10 mouse cellular contexts compared by ENCODE assay signal in the genomic region with DNA sequence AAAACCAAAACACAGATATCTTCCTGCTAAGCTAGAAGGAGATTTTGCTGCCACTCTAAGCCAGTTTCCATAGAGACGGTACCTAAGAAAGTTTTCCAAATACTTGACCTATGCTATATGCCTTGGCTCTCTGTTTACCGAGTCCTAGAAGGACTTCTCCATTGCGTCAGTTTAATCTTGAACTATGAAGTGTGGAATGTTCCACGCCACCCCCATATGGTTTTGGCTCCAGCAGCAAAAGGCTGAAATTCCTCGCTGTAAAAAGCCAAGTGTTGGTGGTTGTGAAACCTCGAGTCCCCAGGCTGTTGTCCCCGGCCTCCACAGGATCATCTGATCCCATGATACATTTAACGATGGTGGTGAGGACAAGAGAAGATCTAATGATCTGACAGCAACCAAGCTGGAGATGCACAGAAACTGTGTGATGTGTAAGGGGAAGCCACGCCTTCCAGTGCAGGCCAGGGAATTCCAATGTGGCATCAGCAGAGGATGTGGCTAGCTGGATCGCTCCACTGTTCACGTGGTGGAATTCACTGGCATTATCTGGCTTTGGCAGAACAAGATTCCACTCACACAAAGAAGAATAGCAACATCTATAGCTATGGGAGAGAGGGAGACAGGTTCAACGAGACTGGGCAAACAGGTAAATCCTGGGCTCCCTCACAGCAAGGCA. TPM values are rescaled to one million over a fixed set of nuclear protein-coding genes. Genes with fewer than 3 reads are reported as not detected.
DNase-seq lines count a peak whose midpoint lies in the region; ATAC-seq and TF ChIP-seq lines count a peak whose summit lies in the region.
"Had no signal": no experiment of that assay in that cellular context is flagged by ENCODE, and none has a peak within 500 bp of the region (broad histone marks: within the 10 kb centered on the region; RNA-seq: fewer than 3 reads in every experiment).

No protein-coding gene starts in this region.

- WGBS in kidney, adult 2 months, result 69% methylated on average over 12 of the region's 12 CpGs
- 75% methylated on average over 12 of the region's 12 CpGs for WGBS in forebrain, postnatal 0 days

- no peak for TF ChIP-seq POLR2A in kidney, adult 2 months (IDR thresholded peaks at IDR 0.05; ENCODE audit: low read depth, low read length)

- intact Hi-C loops in heart, postnatal 10 days (cut with DNase I), result loop anchor here (2.0 kb wide), 1 partner anchor 38 kb away; no protein-coding TSS in a partner anchor

- H3K9ac ChIP-seq in forebrain, postnatal 0 days, result no peak overlapping the region

- H3K4me2 ChIP-seq in forebrain, postnatal 0 days (ENCODE audit: low read depth), result no peak overlapping the region

- H3K4me1 ChIP-seq in kidney, adult 2 months (ENCODE audit: control insufficient read depth, insufficient read depth, low read length), result no peaks in the 10 kb centered on the region
- H3K4me1 ChIP-seq in forebrain, postnatal 0 days (ENCODE audit: insufficient read depth), result no peaks in the 10 kb centered on the region

- peak; percentile 44 for DNase-seq in kidney, adult 2 months
- DNase-seq in kidney, adult 8-10 months, result no peak
- DNase-seq in brain, adult 2 months (ENCODE audit: low read depth, low spot score), result peak; percentile 13
- DNase-seq in heart, postnatal 10 days, result peak; percentile 54 to 69
- peak; percentile 76 for DNase-seq in lung, postnatal 14 days
- DNase-seq in embryo, embryonic 11 days, result no peak
- no peak for DNase-seq in forebrain, postnatal 0 days
- DNase-seq in thymus, postnatal 14 days, result no peak

- no peaks in the 10 kb centered on the region for H3K27me3 ChIP-seq in kidney, adult 2 months (replicated peaks; ENCODE audit: control insufficient read depth, insufficient read depth, low read length)
- no peaks in the 10 kb centered on the region for H3K27me3 ChIP-seq in forebrain, postnatal 0 days (ENCODE audit: insufficient read depth, low read length)

- peak overlapping the region; percentile 47; the same call in 1 of the 2 replicates for H3K27ac ChIP-seq in kidney, adult 2 months (ENCODE audit: insufficient read depth, low read depth, low read length)
- no peak overlapping the region for H3K27ac ChIP-seq in forebrain, postnatal 0 days (ENCODE audit: low read depth, low read length)

- TF ChIP-seq CTCF in kidney, adult 2 months (conservative IDR thresholded peaks at IDR 0.05; ENCODE audit: insufficient read depth, insufficient read length, low read depth, low read length), result no peak
- no peak for TF ChIP-seq CTCF in forebrain, postnatal 0 days (IDR thresholded peaks at IDR 0.05; ENCODE audit: low read depth)

- no peak overlapping the region for H3K4me3 ChIP-seq in kidney, adult 2 months (ENCODE audit: insufficient read depth, low read depth, low read length)
- no peak overlapping the region for H3K4me3 ChIP-seq in forebrain, postnatal 0 days (ENCODE audit: low read depth, low read length)

- H3K36me3 ChIP-seq in kidney, adult 2 months (ENCODE audit: control insufficient read depth, insufficient read depth, low read length), result no peaks in the 10 kb centered on the region
- no peaks in the 10 kb centered on the region for H3K36me3 ChIP-seq in forebrain, postnatal 0 days (ENCODE audit: insufficient read depth)

- H3K9me3 ChIP-seq in forebrain, postnatal 0 days (ENCODE audit: low read length), result no peaks in the 10 kb centered on the region

- no peak for ATAC-seq in forebrain, postnatal 0 days

RNA-seq across cellular contexts. Expression of a gene that starts 8.8 kb away (rescaled TPM):
- polyA plus RNA-seq in kidney, adult 2 months (2012; rRNA removed), result 0.80 and 0.88 TPM in 2 replicates
- total RNA-seq in heart, postnatal 10 days (2021), result 1 to 10 TPM; 1.6 to 8.5 TPM
- 0.08 and 0.76 TPM in 2 replicates for total RNA-seq in forebrain, postnatal 0 days (2014; rRNA removed)
- 0.07 and 0.09 TPM in 2 replicates for polyA plus RNA-seq in forebrain, postnatal 0 days (2015; fragmentation: Nextera tagmentation; extraction: Ambion mirVana)

RNA-seq across cellular contexts. Expression of a gene that starts 35.4 kb away (rescaled TPM):
- polyA plus RNA-seq in kidney, adult 2 months (2012; rRNA removed), result 0.15 TPM in 1 of 2 replicates, not detected in the other
- total RNA-seq in heart, postnatal 10 days (2021), result not detected
- total RNA-seq in forebrain, postnatal 0 days (2014; rRNA removed), result 0.33 and 1.0 TPM in 2 replicates
- polyA plus RNA-seq in forebrain, postnatal 0 days (2015; fragmentation: Nextera tagmentation; extraction: Ambion mirVana), result 0.24 and 0.38 TPM in 2 replicates
- total RNA-seq: adrenal gland, postnatal 4 days had no signal
- polyA plus RNA-seq: hindbrain, embryonic 11.5 days had no signal

Comparison
In these comparisons a context has a peak if more than half of its experiments do, and no peak if none do; other contexts are left out.
1. DNase-seq: peak in kidney, adult 2 months (single experiment), brain, adult 2 months (single experiment), heart, postnatal 10 days (2 of 2) and lung, postnatal 14 days (single experiment); none in kidney, adult 8-10 months (0 of 2), embryo, embryonic 11 days (single experiment), forebrain, postnatal 0 days (single experiment) and thymus, postnatal 14 days (single experiment).